Mouse (Mus musculus) adrenal gland, postnatal 36 days (tissue): ENCODE data around the gene Cel. TPM values are rescaled to one million over a fixed set of nuclear protein-coding genes. Genes with fewer than 3 reads are reported as not detected.
"Not testable (repeated sequence)": the region's sequence is repeated elsewhere in the genome, so short reads cannot be mapped to it uniquely, and the experiment has no call there.

Experiments used
- DNase-seq, 2 experiments: peaks; one replicate each; pipeline ENCODE4 v3.0.0; 2021; ENCODE audit warnings: mixed read lengths in 1 of 2
- microRNA-seq: library from miRNA; unstranded; fragments of <30 nt; microRNA quantifications from one replicate; pipeline ENCODE4 v1.2.0, GENCODE M21; 2021
- total RNA-seq, 2 experiments: library from RNA; stranded (reverse); gene quantifications; 2 replicates each; pipeline ENCODE4 v1.2.3; 2021

Gene Cel
- total RNA-seq, 2 experiments from 2014 or later, result not detected

GRCm38 (mm10) chr2:28521571-28522151 is 41.5 kb downstream of the Cel start:
- DNase-seq, result peak in 1 of 2 experiments; percentile 40

GRCm38 (mm10) chr2:28520581-28520980 is 42.6 kb downstream of the Cel start:
- no peak for DNase-seq

- DNase-seq, result no peak
Measured at GRCm38 (mm10) chr2:28518231-28518630, 45.0 kb downstream of the Cel start.

GRCm38 (mm10) chr2:28517206-28517909 is 45.8 kb downstream of the Cel start:
- peak; percentile 88 to 91 for DNase-seq

GRCm38 (mm10) chr2:28514489-28514888 is 48.7 kb downstream of the Cel start:
- peak; percentile 83 to 87 for DNase-seq

GRCm38 (mm10) chr2:28513431-28514370 is 49.5 kb downstream of the Cel start:
- peak; percentile 32 to 54 for DNase-seq

GRCm38 (mm10) chr2:28512798-28513401 is 50.3 kb downstream of the Cel start, which contains the start of gene Ralgds:
Gene Ralgds, plus strand, starts transcription at chr2:28513125.
- DNase-seq, result peak; percentile 66 to 77

- DNase-seq, result not testable (repeated sequence)
Measured at GRCm38 (mm10) chr2:28511600-28511999, 51.6 kb downstream of the Cel start.

- no peak for DNase-seq
Measured at GRCm38 (mm10) chr2:28506291-28506690, 56.9 kb downstream of the Cel start.

- no peak for DNase-seq
Measured at GRCm38 (mm10) chr2:28505795-28506194, 57.4 kb downstream of the Cel start, which contains the start of gene Gm10134. Gene Gm10134, plus strand, starts transcription at chr2:28506095.

Small RNA genes within 50 kb of the gene (microRNA-seq; reads per million reads assigned to microRNA genes)
- not detected for gene Gm22824

Other genes starting within 250 kb of the Cel start
- 1 to 10 TPM; 5.1 to 5.6 TPM for gene Ppp1r26, start 116.6 kb downstream of the Cel start, total RNA-seq
- gene 1700007K13Rik, start 97.1 kb downstream of the Cel start, total RNA-seq, result not detected
- gene Mrps2, start 95.3 kb downstream of the Cel start, total RNA-seq, result 10 to 100 TPM; 51.1 to 56.2 TPM
- 1 to 10 TPM; 3.7 to 4.3 TPM for gene Gbgt1, start 66.5 kb downstream of the Cel start, total RNA-seq
- gene Gm10134, start 57.3 kb downstream of the Cel start, total RNA-seq, result 1 to 10 TPM; 2.6 to 3.3 TPM
- gene Ralgds, start 50.3 kb downstream of the Cel start, total RNA-seq, result 10 to 100 TPM; 23.3 to 27.9 TPM
- 10 to 100 TPM; 17.5 to 19.5 TPM for gene Gtf3c5, start 20.3 kb upstream of the Cel start, total RNA-seq
- not detected for gene Gfi1b, start 58.6 kb upstream of the Cel start, total RNA-seq
- gene Tsc1, start 77.8 kb upstream of the Cel start, total RNA-seq, result 10 to 100 TPM; 17.6 to 19.6 TPM
- under 1 TPM; 0.53 to 0.59 TPM for gene Spaca9, start 136.3 kb upstream of the Cel start, total RNA-seq
- under 1 TPM; 0.63 to 0.82 TPM for gene Ak8, start 136.8 kb upstream of the Cel start, total RNA-seq